Mouse (Mus musculus) MEL (cell line): Measurements from ENCODE around the gene Slc28a3. TPM values are rescaled to one million over a fixed set of nuclear protein-coding genes. Genes with fewer than 3 reads are reported as not detected.

Source experiments
- DNase-seq: peaks from one replicate; pipeline ENCODE4 v3.0.0; 2011; ENCODE audit warnings: low read depth, low spot score
- H3K27ac ChIP-seq: 2 replicates; pipeline ENCODE4 v1.5.1; 2012; ENCODE audit warnings: low read depth, mild to moderate bottlenecking, control low read depth, low read length, moderate library complexity; ENCODE audit not compliant: control insufficient read depth
- H3K27me3 ChIP-seq, 2 experiments: fragments of 150-350 bp in 1 of 2; sonication (generic) in 1 of 2; 2 replicates each; pipeline ENCODE4 v1.6.1; 2012; ENCODE audit warnings: low read length in 2 of 2, mild to moderate bottlenecking in 2 of 2, improper control_type of control experiment in 1 of 2, moderate library complexity in 1 of 2; ENCODE audit not compliant: insufficient read depth in 2 of 2, control insufficient read depth in 1 of 2
- H3K36me3 ChIP-seq, 2 experiments: 2 replicates each; pipeline ENCODE4 v1.6.1; 2012 to 2014; ENCODE audit warnings: low read length in 2 of 2, improper control_type of control experiment in 1 of 2, inconsistent platforms in 1 of 2, mild to moderate bottlenecking in 1 of 2; ENCODE audit not compliant: insufficient read depth in 2 of 2, control insufficient read depth in 1 of 2
- H3K4me1 ChIP-seq, 2 experiments: fragments of 150-350 bp in 1 of 2; sonication (generic) in 1 of 2; 2 replicates each; pipeline ENCODE4 v1.6.1; 2012; ENCODE audit warnings: low read length in 2 of 2, improper control_type of control experiment in 1 of 2, mild to moderate bottlenecking in 1 of 2; ENCODE audit not compliant: insufficient read depth in 2 of 2, control insufficient read depth in 1 of 2
- H3K4me3 ChIP-seq, 2 experiments: fragments of 150-350 bp in 1 of 2; sonication (generic) in 1 of 2; 2 replicates each; pipeline ENCODE4 v1.5.1; 2012; ENCODE audit warnings: low read depth in 2 of 2, low read length in 2 of 2, mild to moderate bottlenecking in 2 of 2, moderate library complexity in 2 of 2, control low read depth in 1 of 2, improper control_type of control experiment in 1 of 2; ENCODE audit not compliant: control insufficient read depth in 1 of 2, insufficient read depth in 1 of 2
- H3K79me2 ChIP-seq: 2 replicates; pipeline ENCODE4 v1.6.1; 2012; ENCODE audit warnings: mild to moderate bottlenecking, low read length, moderate library complexity; ENCODE audit not compliant: control insufficient read depth, poor library complexity, insufficient read depth
- H3K9ac ChIP-seq: 2 replicates; pipeline ENCODE4 v1.6.1; 2012; ENCODE audit warnings: low read depth, mild to moderate bottlenecking, control low read depth, low read length, moderate library complexity; ENCODE audit not compliant: control insufficient read depth, poor library complexity, severe bottlenecking
- H3K9me3 ChIP-seq: fragments of 150-350 bp; sonication (generic); replicated peaks from 2 replicates; pipeline ENCODE4 v1.6.1; 2012; ENCODE audit warnings: mild to moderate bottlenecking, low read length, improper control_type of control experiment, moderate library complexity; ENCODE audit not compliant: insufficient read depth
- CTCF ChIP-seq, 3 experiments: IDR thresholded peaks in 2 of 3; conservative IDR thresholded peaks in 1 of 3; 2 replicates each; pipeline ENCODE4 v1.5.1; 2011 to 2012; ENCODE audit warnings: low read length in 3 of 3, low read depth in 2 of 3, mild to moderate bottlenecking in 2 of 3, improper control_type of control experiment in 1 of 3, inconsistent platforms in 1 of 3, mixed read lengths in 1 of 3, moderate library complexity in 1 of 3; ENCODE audit not compliant: control insufficient read depth in 1 of 3, insufficient read depth in 1 of 3, poor library complexity in 1 of 3, severe bottlenecking in 1 of 3
- E2F4 ChIP-seq: IDR thresholded peaks from 2 replicates; pipeline ENCODE4 v1.6.1; 2011; ENCODE audit warnings: low read depth, low read length, improper control_type of control experiment, borderline replicate concordance
- EP300 ChIP-seq, 2 experiments: IDR thresholded peaks; 2 replicates each; pipeline ENCODE4 v1.6.1; 2011; ENCODE audit warnings: improper control_type of control experiment in 2 of 2, low read length in 2 of 2, low read depth in 1 of 2, mild to moderate bottlenecking in 1 of 2
- ETS1 ChIP-seq: IDR thresholded peaks from 2 replicates; pipeline ENCODE4 v1.6.1; 2012; ENCODE audit warnings: low read depth, mild to moderate bottlenecking, inconsistent platforms, low read length, improper control_type of control experiment, moderate library complexity
- GABPA ChIP-seq: IDR thresholded peaks from 2 replicates; pipeline ENCODE4 v1.6.1; 2012; ENCODE audit warnings: low read depth, mild to moderate bottlenecking, inconsistent platforms, low read length, improper control_type of control experiment, moderate library complexity
- GATA1 ChIP-seq: IDR thresholded peaks from 2 replicates; pipeline ENCODE4 v1.6.1; 2011; ENCODE audit warnings: low read depth, low read length, improper control_type of control experiment
- HCFC1 ChIP-seq: IDR thresholded peaks from 2 replicates; pipeline ENCODE4 v1.6.1; 2012; ENCODE audit warnings: low read depth, mild to moderate bottlenecking, inconsistent platforms, low read length, improper control_type of control experiment, moderate library complexity
- JUND ChIP-seq: IDR thresholded peaks from 2 replicates; pipeline ENCODE4 v1.6.1; 2011; ENCODE audit warnings: low read depth, mild to moderate bottlenecking, improper control_type of control experiment, low read length
- KAT2A ChIP-seq: conservative IDR thresholded peaks from 2 replicates; pipeline ENCODE4 v1.6.1; 2012; ENCODE audit warnings: low read depth, low read length, improper control_type of control experiment, inconsistent platforms
- MAFK ChIP-seq: IDR thresholded peaks from 2 replicates; pipeline ENCODE4 v1.6.1; 2011; ENCODE audit warnings: low read depth, mild to moderate bottlenecking, low read length, improper control_type of control experiment, borderline replicate concordance
- MAZ ChIP-seq: IDR thresholded peaks from 2 replicates; pipeline ENCODE4 v1.6.1; 2012; ENCODE audit warnings: low read depth, mild to moderate bottlenecking, inconsistent platforms, low read length, improper control_type of control experiment
- MXI1 ChIP-seq: IDR thresholded peaks from 2 replicates; pipeline ENCODE4 v1.6.1; 2011; ENCODE audit warnings: mild to moderate bottlenecking, low read depth, low read length, improper control_type of control experiment
- MYB ChIP-seq: IDR thresholded peaks from 2 replicates; pipeline ENCODE4 v1.6.1; 2011; ENCODE audit warnings: mild to moderate bottlenecking, low read depth, low read length, improper control_type of control experiment
- MYC ChIP-seq: IDR thresholded peaks from 2 replicates; pipeline ENCODE4 v1.6.1; 2011; ENCODE audit warnings: low read depth, mild to moderate bottlenecking, low read length, improper control_type of control experiment, moderate library complexity
- NRF1 ChIP-seq: IDR thresholded peaks from 2 replicates; pipeline ENCODE4 v1.6.1; 2014; ENCODE audit warnings: low read depth, mild to moderate bottlenecking, inconsistent platforms, low read length, improper control_type of control experiment, moderate library complexity; ENCODE audit not compliant: poor library complexity, insufficient read depth, severe bottlenecking
- POLR2A ChIP-seq, 2 experiments: IDR thresholded peaks; 2 replicates each; pipeline ENCODE4 v1.6.1; 2011 to 2012; ENCODE audit warnings: low read length in 2 of 2, mild to moderate bottlenecking in 2 of 2, control low read depth in 1 of 2, improper control_type of control experiment in 1 of 2, low read depth in 1 of 2, moderate library complexity in 1 of 2; ENCODE audit not compliant: control insufficient read depth in 1 of 2, insufficient read depth in 1 of 2, poor library complexity in 1 of 2
- POLR2AphosphoS2 ChIP-seq: IDR thresholded peaks from 2 replicates; pipeline ENCODE4 v1.6.1; 2011; ENCODE audit warnings: low read length, improper control_type of control experiment
- POLR2AphosphoS5 ChIP-seq: IDR thresholded peaks from 2 replicates; pipeline ENCODE4 v1.6.1; 2012; ENCODE audit warnings: low read depth, borderline replicate concordance, mild to moderate bottlenecking, inconsistent platforms, low read length, moderate library complexity, mixed read lengths
- RAD21 ChIP-seq: IDR thresholded peaks from 2 replicates; pipeline ENCODE4 v1.6.1; 2011; ENCODE audit warnings: mild to moderate bottlenecking, low read depth, low read length, improper control_type of control experiment
- RCOR1 ChIP-seq: IDR thresholded peaks from 2 replicates; pipeline ENCODE4 v1.6.1; 2012; ENCODE audit warnings: low read depth, mild to moderate bottlenecking, inconsistent platforms, low read length, improper control_type of control experiment
- SIN3A ChIP-seq: IDR thresholded peaks from 2 replicates; pipeline ENCODE4 v1.6.1; 2012; ENCODE audit warnings: low read length, improper control_type of control experiment, inconsistent platforms
- SMC3 ChIP-seq: IDR thresholded peaks from 2 replicates; pipeline ENCODE4 v1.6.1; 2011; ENCODE audit warnings: low read depth, low read length, improper control_type of control experiment
- TBP ChIP-seq: IDR thresholded peaks from 2 replicates; pipeline ENCODE4 v1.8.0; 2011; ENCODE audit warnings: low read depth, low read length, improper control_type of control experiment
- USF1 ChIP-seq: IDR thresholded peaks from 2 replicates; pipeline ENCODE4 v1.6.1; 2014; ENCODE audit warnings: low read depth, mild to moderate bottlenecking, inconsistent platforms, low read length, improper control_type of control experiment, moderate library complexity
- ZC3H11A ChIP-seq: IDR thresholded peaks from 2 replicates; pipeline ENCODE4 v1.6.1; 2012; ENCODE audit warnings: low read depth, mild to moderate bottlenecking, inconsistent platforms, low read length, improper control_type of control experiment
- ZKSCAN1 ChIP-seq: IDR thresholded peaks from 2 replicates; pipeline ENCODE4 v1.6.1; 2012; ENCODE audit warnings: low read depth, mild to moderate bottlenecking, inconsistent platforms, low read length, improper control_type of control experiment, moderate library complexity
- ZMIZ1 ChIP-seq: IDR thresholded peaks from 2 replicates; pipeline ENCODE4 v1.6.1; 2012; ENCODE audit warnings: low read depth, mild to moderate bottlenecking, inconsistent platforms, low read length, improper control_type of control experiment, moderate library complexity
- polyA plus RNA-seq, 2 experiments: library from polyadenylated mRNA; stranded (reverse) in 1 of 2; unstranded in 1 of 2; fragments of >175 nt in 1 of 2; fragments of >200 nt in 1 of 2; gene quantifications; 2 replicates each; pipeline versions ENCODE4 v1.2.1 to v1.2.4; 2012; ENCODE audit warnings: low replicate concordance in 2 of 2, low read depth in 1 of 2; ENCODE audit not compliant: insufficient read length in 2 of 2, insufficient read depth in 1 of 2, missing spikeins in 1 of 2
- total RNA-seq: library from RNA; depleted of rRNA; stranded (reverse); fragments of 300-350 nt; gene quantifications from 2 replicates; pipeline ENCODE4 v1.2.3, GENCODE M21; 2012

Gene Slc28a3
- total and polyA plus RNA-seq, 3 experiments: 1.4 TPM; not detected in 2

- TF ChIP-seq POLR2AphosphoS2 (no peak), GATA1 (no peak), JUND (no peak), MYB (no peak), GABPA (no peak), HCFC1 (no peak), MAZ (peak; percentile 42; the same call in 1 of the 2 replicates), SIN3A (peak; percentile 58), TBP (no peak; the same call in 1 of the 2 replicates), ETS1 (no peak), NRF1 (no peak), CTCF (IDR thresholded peaks at IDR 0.05 in 2 of 3, conservative IDR thresholded peaks at IDR 0.05 in 1 of 3; ENCODE audit: control insufficient read depth in 1 of 3, insufficient read depth in 1 of 3, low read depth in 2 of 3, low read length in 3 of 3, poor library complexity in 1 of 3, severe bottlenecking in 1 of 3) (no peak), USF1 (peak; percentile 79), ZKSCAN1 (no peak), POLR2AphosphoS5 (no peak), EP300 (IDR thresholded peaks at IDR 0.05; ENCODE audit: low read depth in 1 of 2, low read length in 2 of 2) (no peak; a peak in 1 of 4 replicates), RCOR1 (no peak), KAT2A (no peak), E2F4 (no peak)
- TF ChIP-seq, all 39 proteins: peak for 11
These were observed 66.8 kb downstream of the Slc28a3 start (continued) for GRCm38 (mm10) chr13:58543688-58544408.

GRCm38 (mm10) chr13:58543066-58543465 lies 67.6 kb downstream of the Slc28a3 start:
- H3K4me1 ChIP-seq: peaks cover 19 to 26% of the 10 kb centered on the region in 2 experiments
- H3K9ac ChIP-seq: peak overlapping the region; percentile 97
- H3K36me3 ChIP-seq: peaks cover 0 to 33% of the 10 kb centered on the region in 2 experiments; a peak in 2 of 4 replicates
- H3K79me2 ChIP-seq: peaks cover 7% of the 10 kb centered on the region; the same call in 1 of the 2 replicates
- TF ChIP-seq HCFC1: peak; percentile 7; the same call in 1 of the 2 replicates
- peak; percentile 78 for TF ChIP-seq ZC3H11A
- TF ChIP-seq MAFK: no peak
- TF ChIP-seq MXI1: peak; percentile 58
- TF ChIP-seq ZMIZ1: 0 out of 2 replicates have a peak, but pooled peaks have one; percentile 6
- peak; percentile 89 to 93 (median 93) for TF ChIP-seq CTCF (IDR thresholded peaks at IDR 0.05 in 2 of 3, conservative IDR thresholded peaks at IDR 0.05 in 1 of 3; ENCODE audit: control insufficient read depth in 1 of 3, insufficient read depth in 1 of 3, low read depth in 2 of 3, low read length in 3 of 3, poor library complexity in 1 of 3, severe bottlenecking in 1 of 3)
- no peak for TF ChIP-seq POLR2AphosphoS5
- TF ChIP-seq RCOR1: no peak; the same call in 1 of the 2 replicates
- peak; percentile 63 for TF ChIP-seq POLR2AphosphoS2
- TF ChIP-seq SMC3: peak; percentile 81
- peak; percentile 86 for TF ChIP-seq RAD21
- 0 out of 2 replicates have a peak, but pooled peaks have one; percentile 5 for TF ChIP-seq MYC
- TF ChIP-seq POLR2A (IDR thresholded peaks at IDR 0.05; ENCODE audit: control insufficient read depth in 1 of 2, insufficient read depth in 1 of 2, low read depth in 1 of 2, low read length in 2 of 2, poor library complexity in 1 of 2): peak; percentile 63 to 82; a peak in 3 of 4 replicates
- no peak for TF ChIP-seq GABPA
- no peaks in the 10 kb centered on the region for H3K27me3 ChIP-seq
- no peaks in the 10 kb centered on the region for H3K9me3 ChIP-seq
- peak; percentile 92 for DNase-seq
- peak overlapping the region; percentile 100 for H3K27ac ChIP-seq
- H3K4me3 ChIP-seq: peak overlapping the region; percentile 62 to 71
